Mouse (Mus musculus) myocyte (in vitro differentiated cells): ENCODE measurements around the gene Adk. TPM values are rescaled to one million over a fixed set of nuclear protein-coding genes. Genes with fewer than 3 reads are reported as not detected.

Experiments used
- H3K27me3 ChIP-seq: one replicate; pipeline ENCODE4 v1.6.1; 2011; ENCODE audit not compliant: control insufficient read depth, insufficient read depth, insufficient read length
- H3K36me3 ChIP-seq: one replicate; pipeline ENCODE4 v1.6.1; 2011; ENCODE audit not compliant: control insufficient read depth, insufficient read depth
- H3K4me2 ChIP-seq: one replicate; pipeline ENCODE4 v1.6.1; 2011; ENCODE audit warnings: low read depth, control low read depth
- H3K4me3 ChIP-seq: one replicate; pipeline ENCODE4 v1.5.1; 2011; ENCODE audit warnings: mild to moderate bottlenecking, control low read depth, moderate library complexity
- H3K79me2 ChIP-seq: one replicate; pipeline ENCODE4 v1.6.1; 2011; ENCODE audit not compliant: control insufficient read depth, insufficient read depth
- H3ac ChIP-seq: one replicate; pipeline ENCODE4 v1.6.1; 2011; ENCODE audit not compliant: control insufficient read depth, insufficient read length
- CEBPB ChIP-seq: IDR thresholded peaks from 2 replicates; pipeline ENCODE4 v1.6.1; 2011; ENCODE audit warnings: mild to moderate bottlenecking, moderate library complexity; ENCODE audit not compliant: poor library complexity, insufficient read depth, severe bottlenecking
- E2F4 ChIP-seq: IDR thresholded peaks from one replicate; pipeline ENCODE4 v1.6.1; 2011; ENCODE audit warnings: mild to moderate bottlenecking, control low read depth, moderate library complexity; ENCODE audit not compliant: insufficient read depth
- MAX ChIP-seq: IDR thresholded peaks from one replicate; pipeline ENCODE4 v1.6.1; 2011; ENCODE audit warnings: low read depth, mild to moderate bottlenecking, control low read depth
- MYOD1 ChIP-seq, 3 experiments: IDR thresholded peaks; one replicate each; pipeline ENCODE4 v1.6.1; 2011; ENCODE audit warnings: control low read depth in 2 of 3, low read depth in 2 of 3, mild to moderate bottlenecking in 2 of 3, moderate library complexity in 1 of 3; ENCODE audit not compliant: insufficient read length in 2 of 3, control insufficient read depth in 1 of 3
- MYOG ChIP-seq, 3 experiments: IDR thresholded peaks; one replicate each; pipeline ENCODE4 v1.6.1; 2011; ENCODE audit warnings: control low read depth in 2 of 3, low read depth in 2 of 3, mild to moderate bottlenecking in 2 of 3; ENCODE audit not compliant: insufficient read length in 2 of 3, control insufficient read depth in 1 of 3, insufficient read depth in 1 of 3
- POLR2A ChIP-seq: IDR thresholded peaks from one replicate; pipeline ENCODE4 v1.6.1; 2011; ENCODE audit warnings: low read depth, mild to moderate bottlenecking, control low read depth, moderate library complexity; ENCODE audit not compliant: insufficient read length
- POLR2AphosphoS2 ChIP-seq: IDR thresholded peaks from one replicate; pipeline ENCODE4 v1.6.1; 2011; ENCODE audit warnings: low read depth, control low read depth; ENCODE audit not compliant: insufficient read length
- REST ChIP-seq: IDR thresholded peaks from one replicate; pipeline ENCODE4 v1.6.1; 2011; ENCODE audit warnings: mild to moderate bottlenecking, control low read depth, moderate library complexity; ENCODE audit not compliant: insufficient read depth, insufficient read length
- SRF ChIP-seq: IDR thresholded peaks from one replicate; pipeline ENCODE4 v1.6.1; 2011; ENCODE audit warnings: low read depth; ENCODE audit not compliant: control insufficient read depth, insufficient read length
- TCF12 ChIP-seq: IDR thresholded peaks from one replicate; pipeline ENCODE4 v1.6.1; 2011; ENCODE audit warnings: mild to moderate bottlenecking, control low read depth; ENCODE audit not compliant: poor library complexity, insufficient read depth, severe bottlenecking
- TCF3 ChIP-seq: IDR thresholded peaks from one replicate; pipeline ENCODE4 v1.6.1; 2011; ENCODE audit warnings: low read depth, control low read depth; ENCODE audit not compliant: insufficient read length
- USF1 ChIP-seq: IDR thresholded peaks from one replicate; pipeline ENCODE4 v1.6.1; 2011; ENCODE audit warnings: low read depth, mild to moderate bottlenecking, control low read depth, moderate library complexity
- polyA plus RNA-seq: library from polyadenylated mRNA; unstranded; fragments of >200 nt; fragmentation: generic; extraction: Trizol; gene quantifications from one replicate; pipeline ENCODE4 v1.2.1, GENCODE M21; 2012; ENCODE audit warnings: missing spikeins

Adk gene
- polyA plus RNA-seq, 1 experiment: 37.2 TPM

DNA sequence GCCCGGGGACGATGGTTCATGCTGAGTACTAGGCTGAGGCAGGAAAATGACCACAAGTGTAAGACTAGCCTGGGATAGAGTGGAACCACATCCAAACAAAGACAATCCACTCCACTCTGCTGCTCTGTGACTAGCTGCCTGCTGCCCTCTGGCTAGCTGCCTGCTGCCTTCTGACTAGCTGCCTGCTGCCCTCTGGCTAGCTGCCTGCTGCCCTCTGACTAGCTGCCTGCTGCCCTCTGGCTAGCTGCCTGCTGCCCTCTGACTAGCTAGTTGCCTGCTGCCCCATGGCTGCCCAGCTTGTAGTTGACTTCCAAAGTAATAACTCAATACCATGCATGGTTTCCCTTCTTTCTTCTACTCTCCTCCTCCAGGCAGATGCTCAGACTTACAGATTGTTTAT is 424.8 kb downstream of the Adk start:
- no peak overlapping the region for H3ac ChIP-seq
- H3K4me2 ChIP-seq: no peak overlapping the region
- H3K4me3 ChIP-seq: no peak overlapping the region
- no peaks in the 10 kb centered on the region for H3K79me2 ChIP-seq
- no peaks in the 10 kb centered on the region for H3K36me3 ChIP-seq
- TF ChIP-seq TCF3 (no peak), E2F4 (no peak), CEBPB (no peak), MYOG (IDR thresholded peaks at IDR 0.05; ENCODE audit: control insufficient read depth in 1 of 3, insufficient read depth in 1 of 3, insufficient read length in 2 of 3, low read depth in 2 of 3) (no peak), POLR2A (no peak), SRF (no peak), USF1 (no peak), MAX (no peak), TCF12 (no peak), MYOD1 (IDR thresholded peaks at IDR 0.05; ENCODE audit: control insufficient read depth in 1 of 3, insufficient read length in 2 of 3, low read depth in 2 of 3) (no peak)
- no peaks in the 10 kb centered on the region for H3K27me3 ChIP-seq

DNA sequence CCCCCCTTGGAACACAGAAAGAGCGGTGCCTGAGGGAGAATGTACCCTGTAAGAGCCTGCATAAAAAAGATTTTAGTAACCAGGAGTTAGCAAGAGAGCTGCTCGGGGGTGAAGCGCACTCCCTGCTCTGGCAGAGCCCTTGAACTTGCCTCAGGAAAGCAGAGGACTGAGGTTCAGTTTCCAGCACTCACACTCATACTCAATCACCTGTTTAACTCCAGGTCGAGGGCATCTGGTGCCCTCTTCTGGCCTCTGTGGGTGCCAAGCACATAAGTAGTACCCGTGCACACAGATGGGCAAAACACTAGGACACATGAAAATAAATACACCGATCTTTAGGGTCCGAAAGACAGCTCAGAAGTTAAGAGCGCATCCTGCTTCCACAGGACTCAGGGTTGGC is 427.2 kb downstream of the Adk start:
- H3ac ChIP-seq: no peak overlapping the region
- H3K36me3 ChIP-seq: no peaks in the 10 kb centered on the region
- H3K79me2 ChIP-seq: no peaks in the 10 kb centered on the region
- H3K4me2 ChIP-seq: no peak overlapping the region
- TF ChIP-seq MYOD1 (IDR thresholded peaks at IDR 0.05; ENCODE audit: control insufficient read depth in 1 of 3, insufficient read length in 2 of 3, low read depth in 2 of 3) (no peak), E2F4 (no peak), MAX (no peak), TCF3 (no peak), SRF (no peak), MYOG (IDR thresholded peaks at IDR 0.05; ENCODE audit: control insufficient read depth in 1 of 3, insufficient read depth in 1 of 3, insufficient read length in 2 of 3, low read depth in 2 of 3) (no peak)
- no peaks in the 10 kb centered on the region for H3K27me3 ChIP-seq
- H3K4me3 ChIP-seq: no peak overlapping the region

DNA sequence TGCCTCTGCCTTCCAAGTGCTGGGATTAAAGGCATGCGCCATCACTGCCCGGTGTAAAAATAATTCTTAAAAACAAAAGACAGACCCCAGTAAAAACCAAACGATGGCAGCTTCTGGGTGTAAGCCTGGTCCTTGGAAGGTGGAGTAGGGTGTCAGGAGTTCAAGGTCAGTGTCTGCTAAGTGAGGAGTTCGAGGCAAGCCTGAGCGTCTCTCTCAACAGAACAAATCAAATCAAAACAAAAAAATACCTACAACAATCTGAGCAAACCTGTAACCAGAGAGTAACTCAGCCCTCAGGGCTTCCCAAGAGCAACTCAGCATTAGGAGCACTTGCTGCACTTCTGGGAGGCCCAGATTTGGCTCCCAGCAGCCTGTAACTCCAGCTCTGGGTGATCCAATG is 427.8 kb downstream of the Adk start:
- H3ac ChIP-seq: no peak overlapping the region
- no peaks in the 10 kb centered on the region for H3K36me3 ChIP-seq
- no peaks in the 10 kb centered on the region for H3K79me2 ChIP-seq
- no peak overlapping the region for H3K4me2 ChIP-seq
- TF ChIP-seq MYOG (IDR thresholded peaks at IDR 0.05; ENCODE audit: control insufficient read depth in 1 of 3, insufficient read depth in 1 of 3, insufficient read length in 2 of 3, low read depth in 2 of 3): no peak
- TF ChIP-seq MAX: no peak
- no peak for TF ChIP-seq TCF12
- TF ChIP-seq TCF3: no peak
- no peak for TF ChIP-seq CEBPB
- TF ChIP-seq POLR2A: no peak
- TF ChIP-seq USF1: no peak
- no peak for TF ChIP-seq REST
- no peak for TF ChIP-seq SRF
- H3K27me3 ChIP-seq: no peaks in the 10 kb centered on the region
- no peak overlapping the region for H3K4me3 ChIP-seq

DNA sequence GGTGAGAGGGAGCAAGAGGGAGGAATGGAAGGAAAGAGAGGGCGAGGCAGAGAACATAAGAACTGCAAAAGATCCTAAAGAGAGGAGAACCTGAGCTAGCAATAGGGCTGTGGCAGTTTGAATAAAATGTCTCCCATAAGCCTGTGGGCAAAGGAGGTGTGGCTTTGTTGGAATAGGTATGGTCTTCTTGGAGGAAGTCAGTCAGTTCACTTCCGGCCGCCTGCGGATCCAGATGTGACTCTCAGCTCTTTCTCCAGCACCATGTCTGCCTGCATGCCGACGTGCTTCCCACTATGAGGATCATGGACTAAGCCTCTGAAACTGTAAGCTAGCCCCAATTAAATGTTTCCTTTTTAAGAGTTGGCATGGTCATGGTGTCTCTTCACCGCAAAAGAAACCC is 428.9 kb downstream of the Adk start, which contains the start of gene Kat6b:
Gene Kat6b (plus strand): TSS at position 204 of the 400 bp plus-strand sequence.
- Histone ChIP-seq H3K4me3 (no peak within 1 kb of the TSS), H3K79me2 (no peaks in the 10 kb centered on the region), H3K27me3 (no peaks in the 10 kb centered on the region), H3ac (no peak within 1 kb of the TSS), H3K4me2 (no peak within 1 kb of the TSS), H3K36me3 (no peaks in the 10 kb centered on the region)
- TF ChIP-seq REST (no peak), MYOG (IDR thresholded peaks at IDR 0.05; ENCODE audit: control insufficient read depth in 1 of 3, insufficient read depth in 1 of 3, insufficient read length in 2 of 3, low read depth in 2 of 3) (no peak), MYOD1 (IDR thresholded peaks at IDR 0.05; ENCODE audit: control insufficient read depth in 1 of 3, insufficient read length in 2 of 3, low read depth in 2 of 3) (no peak), POLR2AphosphoS2 (no peak), SRF (no peak), E2F4 (no peak), TCF12 (no peak), USF1 (no peak), CEBPB (no peak), POLR2A (no peak)

DNA sequence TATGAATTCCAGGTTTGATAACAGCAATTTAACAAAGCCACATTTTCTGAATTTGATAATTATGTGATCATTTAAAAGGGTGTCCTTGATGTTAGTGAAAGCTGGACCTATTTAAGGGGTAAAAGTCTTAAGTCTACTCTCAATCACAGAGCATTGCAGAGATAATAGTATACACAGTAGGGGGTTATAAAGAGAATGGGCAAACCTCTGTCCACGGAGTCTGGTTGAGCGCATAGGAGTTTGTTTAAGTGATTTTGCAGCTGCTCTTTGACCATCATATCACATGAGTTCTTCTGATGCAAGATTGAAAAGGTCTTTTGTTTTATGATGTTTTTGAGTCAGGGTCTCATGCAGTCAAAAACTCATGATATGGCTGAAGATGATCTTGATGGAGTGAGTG is 431.8 kb downstream of the Adk start:
- H3K36me3 ChIP-seq: no peaks in the 10 kb centered on the region
- no peak overlapping the region for H3ac ChIP-seq
- H3K79me2 ChIP-seq: no peaks in the 10 kb centered on the region
- H3K4me2 ChIP-seq: no peak overlapping the region
- no peak for TF ChIP-seq POLR2A
- TF ChIP-seq E2F4: no peak
- no peak for TF ChIP-seq REST
- TF ChIP-seq SRF: no peak
- no peak for TF ChIP-seq POLR2AphosphoS2
- TF ChIP-seq TCF3: no peak
- no peak for TF ChIP-seq CEBPB
- TF ChIP-seq MYOD1 (IDR thresholded peaks at IDR 0.05; ENCODE audit: control insufficient read depth in 1 of 3, insufficient read length in 2 of 3, low read depth in 2 of 3): no peak
- no peak for TF ChIP-seq MYOG (IDR thresholded peaks at IDR 0.05; ENCODE audit: control insufficient read depth in 1 of 3, insufficient read depth in 1 of 3, insufficient read length in 2 of 3, low read depth in 2 of 3)
- TF ChIP-seq MAX: no peak
- TF ChIP-seq USF1: no peak
- TF ChIP-seq TCF12: no peak
- no peak overlapping the region for H3K4me3 ChIP-seq
- H3K27me3 ChIP-seq: no peaks in the 10 kb centered on the region
